Mouse (Mus musculus) T-cell, adult 2 months (primary cell): ENCODE data around the gene Vamp1.
A peak's percentile ranks its signal among the peaks of the same experiment; 100 is the strongest.

Source experiments
- DNase-seq: peaks from one replicate; pipeline ENCODE4 v3.0.0; 2022; ENCODE audit warnings: low spot score

Gene Vamp1

GRCm38 (mm10) chr6:125213129-125213528 is 2.2 kb upstream of the Vamp1 start:
- no peak for DNase-seq

GRCm38 (mm10) chr6:125213715-125214114 is 1.6 kb upstream of the Vamp1 start:
- no peak for DNase-seq

- no peak for DNase-seq
Observed at GRCm38 (mm10) chr6:125216898-125217297, 1.5 kb downstream of the Vamp1 start.

- DNase-seq = no peak
Observed at GRCm38 (mm10) chr6:125217899-125218298, 2.5 kb downstream of the Vamp1 start.

DNA sequence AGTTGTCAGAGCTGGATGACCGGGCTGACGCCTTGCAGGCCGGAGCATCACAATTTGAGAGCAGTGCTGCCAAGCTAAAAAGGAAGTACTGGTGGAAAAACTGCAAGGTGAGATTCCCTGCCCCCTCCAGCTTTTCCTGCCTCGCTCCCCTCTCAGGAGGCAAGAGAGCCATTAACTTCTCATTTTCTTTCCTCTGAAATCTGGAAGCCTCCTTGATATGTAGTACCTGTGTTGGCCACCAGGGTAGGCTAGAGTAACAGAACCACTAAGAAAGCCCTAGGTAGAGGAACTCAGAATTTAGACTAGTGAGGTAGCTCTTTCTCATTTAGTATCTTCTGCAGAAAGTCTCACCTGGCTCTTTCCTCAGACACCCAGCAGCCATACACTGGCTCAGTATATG is 3.6 kb downstream of the Vamp1 start:
- DNase-seq = peak; percentile 73

DNA sequence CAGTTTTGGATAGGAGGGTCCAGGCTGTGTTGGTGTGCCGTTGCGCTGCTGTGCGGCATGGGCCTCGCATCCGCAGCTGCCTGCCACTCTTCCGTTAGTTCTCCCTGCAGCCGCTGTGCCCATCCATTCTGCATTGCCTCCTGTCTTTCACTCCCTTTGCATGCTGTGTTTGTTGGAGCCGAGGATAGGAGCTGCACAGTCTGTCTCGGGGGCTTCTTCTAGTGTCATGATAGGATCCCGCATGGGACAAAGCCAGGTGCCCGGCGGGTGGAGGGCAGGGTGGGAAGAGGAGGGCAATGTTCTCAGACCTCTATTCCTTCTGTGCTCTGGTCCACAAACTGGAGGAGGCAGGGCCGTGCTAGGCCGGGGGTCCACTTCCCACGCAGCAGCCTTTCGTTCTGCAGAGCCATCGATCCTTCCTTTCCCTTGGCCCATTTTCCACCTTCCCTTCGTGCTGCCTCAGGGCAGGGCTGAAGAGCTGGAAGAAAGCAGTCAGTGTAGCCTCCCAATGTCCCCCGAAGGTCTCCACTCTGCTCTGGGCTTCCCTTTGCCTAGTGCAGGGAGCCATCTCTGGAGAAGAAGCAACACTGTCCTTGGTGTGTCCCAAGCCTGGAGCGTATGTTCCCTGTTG is 5.9 kb downstream of the Vamp1 start:
- no peak for DNase-seq

GRCm38 (mm10) chr6:125222146-125222545 is 6.8 kb downstream of the Vamp1 start:
- peak; percentile 96 for DNase-seq

DNA sequence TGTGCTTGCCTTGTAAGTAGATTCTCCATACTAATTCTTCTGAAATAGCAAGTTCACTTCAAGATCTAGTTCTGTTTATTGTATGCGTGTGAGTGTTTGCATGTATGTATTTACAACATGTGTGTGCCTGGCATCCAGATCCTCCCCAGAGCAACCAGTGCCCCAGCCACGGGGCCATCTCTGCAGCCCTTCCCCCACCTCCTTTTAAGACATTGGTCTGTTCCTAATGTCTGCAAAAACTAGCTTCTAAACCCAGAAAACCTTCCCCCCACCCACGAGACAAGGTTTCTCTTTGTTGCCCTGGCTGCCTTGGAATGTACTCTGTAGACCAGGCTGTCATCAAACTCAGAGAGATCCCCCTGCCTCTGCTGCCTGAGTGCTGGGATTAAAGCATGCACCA is 7.2 kb downstream of the Vamp1 start:
- no peak for DNase-seq

GRCm38 (mm10) chr6:125225518-125226115 is 10.3 kb downstream of the Vamp1 start:
- peak; percentile 57 for DNase-seq

GRCm38 (mm10) chr6:125230571-125230970 is 15.2 kb downstream of the Vamp1 start:
- no peak for DNase-seq

- DNase-seq = peak; percentile 73
Observed at GRCm38 (mm10) chr6:125231117-125232044, 16.0 kb downstream of the Vamp1 start, which contains the start of gene Tapbpl. Gene Tapbpl, minus strand, starts transcription at chr6:125231860.

- no peak for DNase-seq
Observed at GRCm38 (mm10) chr6:125232045-125232437, 16.7 kb downstream of the Vamp1 start.

GRCm38 (mm10) chr6:125232516-125232915 is 17.2 kb downstream of the Vamp1 start:
- DNase-seq = no peak

- no peak for DNase-seq
Observed at GRCm38 (mm10) chr6:125233816-125234519, 18.6 kb downstream of the Vamp1 start.

DNA sequence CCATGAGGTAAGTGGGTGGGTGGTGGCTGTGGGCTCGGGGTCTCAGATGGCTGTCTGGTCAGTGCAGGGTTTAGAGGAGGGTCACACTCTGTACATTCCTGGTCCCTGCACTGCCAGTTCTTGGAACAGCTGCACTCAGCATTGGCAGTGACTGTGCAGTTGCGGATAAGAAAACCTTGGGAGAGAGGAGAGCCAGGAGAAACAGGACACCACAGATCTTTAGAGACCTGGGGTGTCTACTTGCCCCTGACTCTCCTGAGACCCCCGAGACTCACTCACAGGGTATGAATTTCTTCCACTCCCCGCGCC is 19.1 kb downstream of the Vamp1 start:
- DNase-seq = no peak

DNA sequence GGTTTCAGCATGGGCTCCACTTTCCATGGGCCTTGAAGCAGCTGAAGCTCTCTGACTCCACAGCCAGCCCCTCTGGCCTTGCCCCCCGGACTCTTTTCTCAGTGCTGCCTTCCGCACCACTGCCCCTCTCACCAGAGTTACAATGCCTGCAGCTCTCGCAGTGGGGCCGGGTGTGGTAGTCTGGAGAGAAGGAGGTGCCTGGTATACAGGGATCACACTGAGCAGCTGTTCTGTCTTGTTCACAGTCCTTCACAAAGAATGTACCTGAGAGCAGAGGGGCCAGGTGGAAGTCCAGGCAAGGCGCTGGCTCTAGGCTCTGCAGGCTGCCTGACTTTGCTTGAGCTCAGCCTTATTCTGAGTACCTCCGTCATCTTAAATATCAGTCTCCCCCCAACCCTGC is 21.0 kb downstream of the Vamp1 start:
- DNase-seq = no peak

GRCm38 (mm10) chr6:125236782-125237181 is 21.4 kb downstream of the Vamp1 start, which contains the start of gene Cd27:
Gene Cd27, minus strand, starts transcription at chr6:125237010.
- DNase-seq = peak; percentile 78

- peak; percentile 33 for DNase-seq
Observed at GRCm38 (mm10) chr6:125237421-125237820, 22.1 kb downstream of the Vamp1 start.

DNA sequence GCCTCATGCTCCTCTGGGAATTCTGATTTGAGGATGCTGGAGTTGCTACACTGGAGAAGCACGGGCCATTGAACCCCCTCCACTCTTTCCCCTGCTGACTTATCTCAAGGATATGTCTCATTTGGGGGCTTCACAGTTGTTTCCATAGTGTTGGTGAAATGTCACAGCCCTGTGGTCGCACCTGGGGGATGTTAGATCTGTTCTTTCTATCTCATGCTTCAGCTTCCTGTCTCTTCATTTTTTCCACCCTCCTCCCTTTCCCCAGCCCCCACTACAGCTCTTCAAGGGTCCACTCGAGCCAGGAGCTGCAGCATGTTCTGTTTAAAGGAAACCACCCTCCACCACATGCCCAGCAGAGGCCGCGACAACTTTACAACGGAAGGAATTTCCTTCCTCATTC is 23.0 kb downstream of the Vamp1 start:
- peak; percentile 49 for DNase-seq

DNA sequence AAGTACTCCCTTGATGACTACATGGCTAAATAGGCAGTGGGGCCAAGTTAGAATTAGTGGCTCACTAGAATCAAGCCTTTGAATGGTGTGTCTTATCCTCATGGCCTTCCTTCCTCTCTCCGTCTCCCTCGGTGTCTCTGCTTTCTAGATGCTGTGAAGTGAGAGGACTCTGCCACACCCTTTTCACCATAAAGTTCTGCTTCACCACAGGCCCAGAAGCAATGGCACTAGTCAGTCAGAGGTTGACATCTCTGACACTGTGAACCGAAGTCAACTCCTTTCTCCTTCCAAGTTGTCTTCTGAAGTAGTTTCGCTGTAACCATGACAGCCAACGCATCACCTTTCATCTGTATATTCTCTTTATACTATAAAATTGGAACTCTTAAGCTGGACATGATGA is 24.2 kb downstream of the Vamp1 start:
- DNase-seq = peak; percentile 47

GRCm38 (mm10) chr6:125240617-125241016 is 25.3 kb downstream of the Vamp1 start:
- no peak for DNase-seq

GRCm38 (mm10) chr6:125241566-125241965 is 26.2 kb downstream of the Vamp1 start:
- DNase-seq = peak; percentile 90
